ENCODE assay signal across 8 mouse cellular contexts in genomic region chr5:140418106-140418488, GRCm38 (mm10). TPM values are rescaled to one million over a fixed set of nuclear protein-coding genes. Genes with fewer than 3 reads are reported as not detected.
DNase-seq lines count a peak whose midpoint lies in the region; ATAC-seq and TF ChIP-seq lines count a peak whose summit lies in the region.

No protein-coding gene starts in this region.

- intact Hi-C loops in left cerebral cortex, adult 2 months (cut with DNase I): loop anchor here (2.0 to 5.0 kb wide), 2 partner anchors 87 to 581 kb away; partner anchors contain the start of gene Chst12
- intact Hi-C loops in left cerebral cortex, postnatal 10 days (cut with DNase I): no loop called here
- intact Hi-C loops in left cerebral cortex, postnatal 4 days (cut with DNase I): loop anchor here (10.0 kb wide), 1 partner anchor 583 kb away; no protein-coding TSS in a partner anchor

- no peak for TF ChIP-seq CTCF in left cerebral cortex, adult 2 months (IDR thresholded peaks at IDR 0.05)
- TF ChIP-seq CTCF in liver, embryonic 14.5 days (IDR thresholded peaks at IDR 0.05; ENCODE audit: low read depth): no peak

- no peak for ATAC-seq in heart, embryonic 16.5 days (replicated peaks; ENCODE audit: extremely low read depth, insufficient read depth, low FRiP score)
- ATAC-seq in liver, embryonic 14.5 days (ENCODE audit: insufficient read depth): no peak

- peak overlapping the region; percentile 100 for H3K27ac ChIP-seq in left cerebral cortex, adult 2 months
- peak overlapping the region; percentile 97 for H3K27ac ChIP-seq in brown adipose tissue, adult 24 weeks (replicated peaks; ENCODE audit: low read depth, low read length)
- H3K27ac ChIP-seq in heart, embryonic 16.5 days (ENCODE audit: low read length): peak overlapping the region; percentile 86
- H3K27ac ChIP-seq in liver, embryonic 14.5 days: peak overlapping the region; percentile 81

- under 1% methylated on average over 12 of the region's 12 CpGs for WGBS in heart, embryonic 16.5 days
- under 1% methylated on average over 12 of the region's 12 CpGs for WGBS in liver, embryonic 14.5 days (ENCODE audit: insufficient replicate concordance)

- peaks cover 9% of the 10 kb centered on the region for H3K4me1 ChIP-seq in brown adipose tissue, adult 24 weeks (ENCODE audit: control insufficient read depth, insufficient read depth, insufficient read length, low read length)
- H3K4me1 ChIP-seq in heart, embryonic 16.5 days (ENCODE audit: control insufficient read depth, insufficient read depth, low read length): peaks cover 21% of the 10 kb centered on the region
- peaks cover 19% of the 10 kb centered on the region in 2 experiments for H3K4me1 ChIP-seq in liver, embryonic 14.5 days (replicated peaks; ENCODE audit: control insufficient read depth in 2 of 2, insufficient read depth in 2 of 2, low read length in 1 of 2)

- H3K36me3 ChIP-seq in heart, embryonic 16.5 days (ENCODE audit: control insufficient read depth, insufficient read depth): 0 out of 2 replicates have a peak, but pooled peaks cover 3% of the 10 kb centered on the region
- peaks cover 7% of the 10 kb centered on the region for H3K36me3 ChIP-seq in liver, embryonic 14.5 days (replicated peaks; ENCODE audit: control insufficient read depth, insufficient read depth, low read depth)

- H3K27me3 ChIP-seq in heart, embryonic 16.5 days (ENCODE audit: control insufficient read depth, insufficient read depth, low read length): no peaks in the 10 kb centered on the region
- no peaks in the 10 kb centered on the region for H3K27me3 ChIP-seq in liver, embryonic 14.5 days (ENCODE audit: control insufficient read depth, insufficient read depth, low read length)

- TF ChIP-seq EP300 in liver, embryonic 14.5 days (IDR thresholded peaks at IDR 0.05; ENCODE audit: low read depth): no peak

- peak overlapping the region; percentile 81 for H3K4me3 ChIP-seq in left cerebral cortex, adult 2 months
- peak overlapping the region; percentile 82 for H3K4me3 ChIP-seq in brown adipose tissue, adult 24 weeks (ENCODE audit: insufficient read depth, low read depth, low read length)
- H3K4me3 ChIP-seq in heart, embryonic 16.5 days (ENCODE audit: low read length): peak overlapping the region; percentile 94
- peak overlapping the region; percentile 86 to 93 for H3K4me3 ChIP-seq in liver, embryonic 14.5 days (ENCODE audit: insufficient read depth in 1 of 2, low read depth in 2 of 2, low read length in 2 of 2)

- peak overlapping the region; percentile 77 for H3K4me2 ChIP-seq in heart, embryonic 16.5 days (ENCODE audit: low read depth, low read length)
- H3K4me2 ChIP-seq in liver, embryonic 14.5 days (ENCODE audit: low read depth): peak overlapping the region; percentile 97

- H3K9me3 ChIP-seq in heart, embryonic 16.5 days (replicated peaks; ENCODE audit: control insufficient read depth, low read length): no peaks in the 10 kb centered on the region
- H3K9me3 ChIP-seq in liver, embryonic 14.5 days (ENCODE audit: control insufficient read depth, low read length): no peaks in the 10 kb centered on the region

- H3K9ac ChIP-seq in heart, embryonic 16.5 days (ENCODE audit: low read length): peak overlapping the region; percentile 93
- peak overlapping the region; percentile 87 for H3K9ac ChIP-seq in liver, embryonic 14.5 days (replicated peaks)

- DNase-seq in left cerebral cortex, adult 2 months (ENCODE audit: extremely low spot score in 1 of 2, low spot score in 2 of 2): no peak
- DNase-seq in left cerebral cortex, postnatal 10 days (ENCODE audit: extremely low spot score in 1 of 2, low spot score in 2 of 2): no peak
- DNase-seq in liver, embryonic 14.5 days (ENCODE audit: low read depth in 3 of 3, low spot score in 3 of 3): peak in 2 of 3 experiments; percentile 16 to 42
- no peak for DNase-seq in adipocyte (ENCODE audit: low spot score)
- DNase-seq in yolk sac, embryonic 10.5 days (ENCODE audit: low spot score): no peak
- no peak for DNase-seq in left cerebral cortex, postnatal 4 days

RNA-seq across cellular contexts. Expression of gene Eif3b, which starts 1.0 kb away (rescaled TPM):
- 10 to 100 TPM; 91.5 to 92.9 TPM for total RNA-seq in left cerebral cortex, adult 2 months (2021)
- total RNA-seq in left cerebral cortex, postnatal 10 days (2021): 100 to 1,000 TPM; 120 TPM
- polyA plus RNA-seq in brown adipose tissue, adult 24 weeks (2012; ENCODE audit: insufficient read depth, insufficient read length, missing spikeins): 75.9 and 78.3 TPM in 2 replicates
- polyA plus RNA-seq in heart, embryonic 16.5 days (2015; fragmentation: Nextera tagmentation; extraction: Ambion mirVana): 78.1 and 87.8 TPM in 2 replicates
- polyA plus RNA-seq in liver, embryonic 14.5 days (2012; rRNA removed): 50.9 and 86.8 TPM in 2 replicates
- 85.2 and 99.6 TPM in 2 replicates for polyA plus RNA-seq in liver, embryonic 14.5 days (2014; fragmentation: Nextera tagmentation; extraction: Ambion mirVana)
- 100 to 1,000 TPM; 124 to 127 TPM for total RNA-seq in left cerebral cortex, postnatal 4 days (2021)

RNA-seq across cellular contexts. Expression of gene Gm4869, which starts 27.3 kb away (rescaled TPM):
- total RNA-seq in left cerebral cortex, adult 2 months (2021): not detected
- not detected for total RNA-seq in left cerebral cortex, postnatal 10 days (2021)
- not detected in 2 replicates for polyA plus RNA-seq in brown adipose tissue, adult 24 weeks (2012; ENCODE audit: insufficient read depth, insufficient read length, missing spikeins)
- polyA plus RNA-seq in heart, embryonic 16.5 days (2015; fragmentation: Nextera tagmentation; extraction: Ambion mirVana): not detected in 2 replicates
- polyA plus RNA-seq in liver, embryonic 14.5 days (2012; rRNA removed): 0.01 TPM in 1 of 2 replicates, not detected in the other
- polyA plus RNA-seq in liver, embryonic 14.5 days (2014; fragmentation: Nextera tagmentation; extraction: Ambion mirVana): not detected in 2 replicates
- total RNA-seq in left cerebral cortex, postnatal 4 days (2021): not detected

RNA-seq across cellular contexts. Expression of gene Snx8, which starts 29.0 kb away (rescaled TPM):
- total RNA-seq in left cerebral cortex, adult 2 months (2021): 10 to 100 TPM; 10.9 to 12.7 TPM
- 10 to 100 TPM; 22.3 to 24.5 TPM for total RNA-seq in left cerebral cortex, postnatal 10 days (2021)
- 5.5 and 8.9 TPM in 2 replicates for polyA plus RNA-seq in brown adipose tissue, adult 24 weeks (2012; ENCODE audit: insufficient read depth, insufficient read length, missing spikeins)
- polyA plus RNA-seq in heart, embryonic 16.5 days (2015; fragmentation: Nextera tagmentation; extraction: Ambion mirVana): 16.4 and 17.9 TPM in 2 replicates
- 6.6 TPM in 2 replicates for polyA plus RNA-seq in liver, embryonic 14.5 days (2012; rRNA removed)
- 4.1 and 4.9 TPM in 2 replicates for polyA plus RNA-seq in liver, embryonic 14.5 days (2014; fragmentation: Nextera tagmentation; extraction: Ambion mirVana)
- 10 to 100 TPM; 26.8 to 30.5 TPM for total RNA-seq in left cerebral cortex, postnatal 4 days (2021)

Comparison
In these comparisons a context has a peak if more than half of its experiments do, and no peak if none do; other contexts are left out.
1. DNase-seq: peak in liver, embryonic 14.5 days (2 of 3); none in left cerebral cortex, adult 2 months (0 of 2), left cerebral cortex, postnatal 10 days (0 of 2), adipocyte (single experiment), yolk sac, embryonic 10.5 days (single experiment) and left cerebral cortex, postnatal 4 days (single experiment).
2. Peak in every context shown above with its lines, with median percentiles within 50 percentile points of each other: H3K27ac ChIP-seq and H3K4me3 ChIP-seq.